Mouse (Mus musculus): Measurements from ENCODE around the gene Trip10.
A peak's percentile ranks its signal among the peaks of the same experiment; 100 is the strongest.

Gene Trip10

GRCm38 (mm10) chr17:57292968-57293367 lies 43.7 kb downstream of the Trip10 start:
- DNase-seq, result no peak

DNA sequence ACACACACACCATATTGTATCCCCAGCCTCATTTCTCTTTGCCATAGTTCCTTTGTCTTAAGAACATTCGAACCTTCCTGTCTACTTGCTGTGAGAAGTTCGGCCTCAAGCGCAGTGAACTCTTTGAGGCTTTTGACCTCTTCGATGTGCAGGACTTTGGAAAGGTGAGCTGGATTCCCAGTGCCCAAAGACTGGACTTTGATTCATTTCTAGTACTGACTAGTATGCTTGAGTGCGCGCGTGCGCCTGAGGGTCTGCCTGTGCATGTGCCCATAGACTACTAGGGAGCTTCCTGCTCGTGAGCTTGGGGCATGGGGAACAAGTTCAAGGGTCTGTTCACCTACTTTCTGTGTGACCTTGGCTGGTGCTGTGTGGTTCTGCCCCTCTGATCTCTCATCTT lies 46.7 kb downstream of the Trip10 start:
- no peak for DNase-seq

- DNase-seq, result no peak
These were observed 47.8 kb downstream of the Trip10 start for GRCm38 (mm10) chr17:57297040-57297439.

- DNase-seq, result no peak
These were observed 56.3 kb downstream of the Trip10 start for GRCm38 (mm10) chr17:57305593-57305992.

DNA sequence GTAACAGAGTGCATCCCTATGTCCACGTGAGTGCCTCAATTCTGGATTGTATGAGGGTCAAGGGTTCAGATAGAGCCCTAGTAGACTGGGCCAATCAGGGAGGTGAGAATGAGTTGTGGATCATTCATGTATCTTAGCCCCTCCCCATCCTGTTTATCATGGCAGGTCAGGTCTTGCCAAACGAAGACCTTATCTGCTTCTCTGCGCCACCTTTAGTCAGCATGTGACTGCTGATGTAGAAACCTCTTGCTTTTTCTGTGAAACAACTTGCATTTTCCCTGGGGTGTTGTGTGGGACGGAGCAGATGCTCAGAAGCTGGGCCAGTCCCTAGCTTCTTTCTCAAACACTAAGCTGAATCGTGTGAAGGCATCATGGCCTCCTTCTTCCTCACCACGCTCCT lies 57.8 kb downstream of the Trip10 start:
- no peak for DNase-seq

DNA sequence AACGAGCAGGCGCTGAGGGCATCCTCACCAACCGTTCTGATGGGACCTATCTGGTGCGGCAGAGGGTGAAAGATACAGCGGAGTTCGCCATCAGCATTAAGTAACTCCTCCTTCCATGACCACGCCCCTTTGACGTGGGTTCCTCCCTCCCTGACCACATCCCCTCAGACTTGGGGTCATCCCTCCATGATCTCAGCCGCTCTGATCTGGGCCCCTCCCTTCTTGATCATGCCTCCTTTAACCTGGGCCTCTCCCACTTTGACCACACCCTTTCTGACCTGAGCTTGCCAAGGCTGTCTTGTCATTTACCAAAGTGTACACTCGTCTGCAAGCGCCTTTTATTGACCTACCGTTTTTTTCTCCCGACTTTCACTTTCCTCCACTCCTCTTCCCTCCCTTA lies 62.5 kb downstream of the Trip10 start:
- DNase-seq, result peak; percentile 24

Data from lung, postnatal 36 days (tissue).